Mouse (Mus musculus) spleen, adult 2 months (tissue): ENCODE results near the gene Obsl1.

Experiments
- CTCF ChIP-seq: fragments of 200-500 bp; IDR thresholded peaks from 2 replicates; pipeline ENCODE4 v1.5.1; 2011; ENCODE audit warnings: mild to moderate bottlenecking, inconsistent platforms; ENCODE audit not compliant: insufficient read depth, insufficient read length, insufficient replicate concordance; ENCODE audit errors: extremely low read depth
- POLR2A ChIP-seq: fragments of 200-500 bp; IDR thresholded peaks from 2 replicates; pipeline ENCODE4 v1.6.1; 2011; ENCODE audit warnings: low read depth, low read length, inconsistent platforms

DNA sequence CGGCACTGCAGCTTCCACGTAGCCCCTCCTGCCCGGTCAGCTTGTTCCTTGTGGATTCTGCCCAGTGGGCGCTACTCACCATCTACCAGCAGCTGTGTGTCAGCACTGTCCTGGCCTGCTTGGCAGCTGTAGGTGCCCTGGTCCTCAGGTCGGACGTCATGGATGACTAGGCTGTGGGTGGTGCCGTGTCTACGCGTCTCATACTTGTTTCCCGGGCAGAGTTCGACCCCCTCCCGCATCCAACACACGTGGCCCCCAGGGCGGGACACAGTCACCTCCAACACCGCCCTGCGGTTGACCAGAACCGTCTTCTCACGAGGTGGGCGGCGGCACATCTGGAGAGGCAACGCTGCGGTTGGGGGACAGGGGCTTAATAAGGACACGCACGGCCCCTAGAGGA, 19.7 kb downstream of the Obsl1 start:
- TF ChIP-seq CTCF (no peak), POLR2A (no peak)
